Mouse (Mus musculus) heart, embryonic 16.5 days (tissue): ENCODE measurements around the gene 2310034G01Rik. TPM values are rescaled to one million over a fixed set of nuclear protein-coding genes. Genes with fewer than 3 reads are reported as not detected.

Experiments used
- ATAC-seq: fragments of 200-750 bp; cut with Nextera tagmentation; replicated peaks from 2 replicates; pipeline ENCODE4 v1.8.0; 2017; ENCODE audit warnings: moderate number of reproducible peaks; ENCODE audit not compliant: insufficient read depth, low FRiP score; ENCODE audit errors: extremely low read depth
- H3K27ac ChIP-seq: fragments of 300-500 bp; sonication (generic); 2 replicates; pipeline ENCODE4 v1.5.1; 2014; ENCODE audit warnings: mild to moderate bottlenecking, low read length, control low read depth, moderate library complexity
- H3K27me3 ChIP-seq: fragments of 300-500 bp; sonication (generic); 2 replicates; pipeline ENCODE4 v1.6.1; 2014; ENCODE audit warnings: low read length, mixed read lengths; ENCODE audit not compliant: control insufficient read depth, insufficient read depth
- H3K36me3 ChIP-seq: fragments of 300-500 bp; sonication (generic); 2 replicates; pipeline ENCODE4 v1.6.1; 2014; ENCODE audit not compliant: control insufficient read depth, insufficient read depth
- H3K4me1 ChIP-seq: fragments of 300-500 bp; sonication (generic); 2 replicates; pipeline ENCODE4 v1.6.1; 2014; ENCODE audit warnings: low read length, mixed read lengths; ENCODE audit not compliant: control insufficient read depth, insufficient read depth
- H3K4me2 ChIP-seq: fragments of 300-500 bp; sonication (generic); 2 replicates; pipeline ENCODE4 v1.6.1; 2014; ENCODE audit warnings: low read depth, mild to moderate bottlenecking, control low read depth, low read length
- H3K4me3 ChIP-seq: fragments of 300-500 bp; sonication (generic); 2 replicates; pipeline ENCODE4 v1.5.1; 2014; ENCODE audit warnings: mild to moderate bottlenecking, control low read depth, low read length
- H3K9ac ChIP-seq: fragments of 300-500 bp; sonication (generic); 2 replicates; pipeline ENCODE4 v1.6.1; 2014; ENCODE audit warnings: low read length, control low read depth
- H3K9me3 ChIP-seq: fragments of 300-500 bp; sonication (generic); replicated peaks from 2 replicates; pipeline ENCODE4 v1.6.1; 2016; ENCODE audit warnings: low read length; ENCODE audit not compliant: control insufficient read depth
- WGBS: fragments of 180-500 bp; shearing (Covaris S2); extraction: QIAGEN DNeasy Blood & Tissue Kit; methylation state at CpG from one replicate; pipeline ENCODE4 v1.1.7; 2014; 5-methylcytosine and 5-hydroxymethylcytosine counted together
- polyA plus RNA-seq: library from polyadenylated mRNA; unstranded; fragments of >200 nt; fragmentation: Nextera tagmentation; extraction: Ambion mirVana; gene quantifications from 2 replicates; pipeline ENCODE4 v1.2.1, GENCODE M21; 2015

2310034G01Rik gene
- polyA plus RNA-seq, 1 experiment from 2014 or later: 1.1 TPM

DNA sequence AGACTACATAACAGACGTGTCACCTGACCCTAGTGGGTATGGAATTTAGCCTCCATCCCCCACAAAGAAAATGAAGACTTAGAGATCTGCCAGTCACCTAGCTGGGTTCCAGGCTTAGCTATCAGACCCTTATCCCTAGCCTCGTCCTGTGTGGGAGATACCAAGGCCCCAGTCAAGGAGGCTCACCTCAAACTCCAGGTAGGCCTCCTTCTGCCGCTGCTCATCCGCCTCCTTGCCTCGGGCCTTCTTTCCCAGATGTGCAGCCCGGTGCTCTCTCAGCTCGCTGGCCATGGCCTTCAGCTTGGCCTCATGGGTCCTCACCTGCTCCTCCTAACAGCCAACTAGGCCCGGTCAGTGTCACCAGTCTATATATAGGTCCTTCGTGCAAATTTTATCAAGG lies 37.0 kb downstream of the 2310034G01Rik start:
- ATAC-seq: no peak
- Histone ChIP-seq H3K9me3 (no peaks in the 10 kb centered on the region), H3K36me3 (peaks cover 24% of the 10 kb centered on the region), H3K27me3 (peaks cover 51% of the 10 kb centered on the region), H3K4me3 (no peak overlapping the region), H3K4me1 (peaks cover 20% of the 10 kb centered on the region), H3K27ac (no peak overlapping the region), H3K9ac (no peak overlapping the region), H3K4me2 (no peak overlapping the region)
- WGBS: 86% methylated on average over 9 of the region's 9 CpGs

DNA sequence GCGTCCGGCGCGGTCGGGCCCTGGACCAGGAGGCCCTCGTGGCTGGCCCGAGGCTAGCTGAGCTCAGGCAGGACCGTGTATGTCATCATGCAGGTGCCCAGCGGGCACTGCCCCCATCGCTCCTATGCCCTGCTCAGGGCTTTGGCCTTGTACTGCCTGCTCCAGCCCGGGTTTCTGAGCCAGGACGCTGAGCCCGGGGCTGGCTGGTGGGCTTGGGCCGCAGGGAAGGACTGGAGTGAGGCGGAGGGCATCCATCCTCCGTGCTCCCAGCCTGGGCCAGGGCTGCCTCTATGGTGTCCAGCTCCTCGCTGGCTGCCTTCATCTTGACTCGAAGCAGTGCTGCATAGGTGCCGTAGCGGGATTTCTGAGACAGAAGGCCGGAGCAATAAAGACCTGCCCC lies 37.5 kb downstream of the 2310034G01Rik start:
- Histone ChIP-seq H3K27me3 (peaks cover 50% of the 10 kb centered on the region), H3K9me3 (no peaks in the 10 kb centered on the region), H3K4me3 (no peak overlapping the region), H3K36me3 (peaks cover 28% of the 10 kb centered on the region), H3K9ac (no peak overlapping the region), H3K27ac (no peak overlapping the region), H3K4me1 (peaks cover 18% of the 10 kb centered on the region), H3K4me2 (no peak overlapping the region)
- 91% methylated on average over 21 of the region's 21 CpGs for WGBS
- ATAC-seq: no peak

- no peak overlapping the region for H3K4me3 ChIP-seq
- WGBS: 84% methylated on average over 9 of the region's 9 CpGs
- no peak overlapping the region for H3K27ac ChIP-seq
- peaks cover 14% of the 10 kb centered on the region for H3K4me1 ChIP-seq
- no peaks in the 10 kb centered on the region for H3K9me3 ChIP-seq
- ATAC-seq: no peak
- H3K4me2 ChIP-seq: no peak overlapping the region
- H3K27me3 ChIP-seq: peaks cover 40% of the 10 kb centered on the region
- H3K36me3 ChIP-seq: peaks cover 28% of the 10 kb centered on the region
- no peak overlapping the region for H3K9ac ChIP-seq
Observed at GRCm38 (mm10) chr19:46311341-46311740, 38.8 kb downstream of the 2310034G01Rik start.

GRCm38 (mm10) chr19:46310312-46310865 lies 39.7 kb downstream of the 2310034G01Rik start:
- Histone ChIP-seq H3K9me3 (no peaks in the 10 kb centered on the region), H3K27me3 (peaks cover 30% of the 10 kb centered on the region), H3K4me3 (no peak overlapping the region), H3K36me3 (peaks cover 28% of the 10 kb centered on the region), H3K4me1 (peaks cover 15% of the 10 kb centered on the region), H3K4me2 (no peak overlapping the region), H3K9ac (no peak overlapping the region), H3K27ac (no peak overlapping the region)
- ATAC-seq: no peak
- 89% methylated on average over 12 of the region's 12 CpGs for WGBS

DNA sequence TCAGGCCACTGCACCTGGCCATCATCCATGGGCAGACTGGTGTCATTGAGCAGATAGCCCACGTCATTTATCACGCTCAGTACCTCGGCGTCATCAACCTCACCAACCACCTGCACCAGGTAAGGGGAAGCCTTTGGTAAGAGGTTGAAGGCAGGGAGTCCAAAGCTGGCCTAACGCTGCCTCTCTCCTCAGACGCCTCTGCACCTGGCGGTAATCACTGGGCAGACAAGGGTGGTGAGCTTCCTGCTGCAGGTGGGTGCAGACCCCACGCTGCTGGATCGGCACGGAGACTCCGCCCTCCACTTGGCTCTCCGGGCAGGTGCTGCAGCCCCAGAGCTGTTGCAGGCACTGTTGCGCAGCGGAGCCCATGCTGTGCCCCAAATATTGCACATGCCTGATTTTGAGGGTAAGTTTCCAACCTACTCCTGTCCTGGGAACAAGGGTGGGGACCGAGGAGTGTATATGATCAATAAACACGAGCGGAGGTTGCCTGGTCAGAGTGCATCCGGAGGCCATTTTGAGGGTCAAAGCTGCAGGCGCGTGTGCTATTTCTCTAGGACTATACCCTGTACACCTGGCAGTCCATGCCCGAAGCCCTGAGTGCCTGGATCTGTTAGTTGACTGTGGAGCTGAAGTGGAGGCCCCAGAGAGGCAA lies 40.3 kb downstream of the 2310034G01Rik start:
- ATAC-seq: no peak
- Histone ChIP-seq H3K9ac (no peak overlapping the region), H3K36me3 (peaks cover 28% of the 10 kb centered on the region), H3K9me3 (no peaks in the 10 kb centered on the region), H3K27ac (no peak overlapping the region), H3K4me2 (no peak overlapping the region), H3K27me3 (peaks cover 27% of the 10 kb centered on the region), H3K4me3 (no peak overlapping the region), H3K4me1 (peaks cover 14% of the 10 kb centered on the region)
- 79% methylated on average over 21 of the region's 21 CpGs for WGBS

GRCm38 (mm10) chr19:46308706-46309435 lies 41.2 kb downstream of the 2310034G01Rik start:
- 2% methylated on average over 46 of the region's 47 CpGs for WGBS

DNA sequence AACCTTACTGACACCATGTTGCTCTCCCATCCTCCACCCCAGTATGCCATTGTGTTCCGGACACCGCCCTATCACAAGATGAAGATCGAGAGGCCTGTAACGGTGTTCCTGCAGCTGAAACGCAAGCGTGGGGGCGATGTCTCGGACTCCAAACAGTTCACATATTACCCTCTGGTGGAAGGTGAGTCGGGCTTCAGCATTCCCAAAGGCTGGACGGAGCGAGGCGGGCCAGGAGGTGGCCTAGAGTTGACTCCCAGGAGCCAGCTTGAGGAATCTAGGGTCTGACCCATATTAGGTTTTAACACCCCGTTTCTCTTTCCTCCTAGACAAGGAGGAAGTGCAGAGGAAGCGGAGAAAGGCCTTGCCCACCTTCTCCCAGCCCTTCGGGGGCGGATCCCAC lies 41.8 kb downstream of the 2310034G01Rik start:
- peak overlapping the region; percentile 67 for H3K4me2 ChIP-seq
- H3K9ac ChIP-seq: no peak overlapping the region
- H3K27ac ChIP-seq: no peak overlapping the region
- ATAC-seq: no peak
- peaks cover 17% of the 10 kb centered on the region for H3K4me1 ChIP-seq
- peaks cover 28% of the 10 kb centered on the region for H3K36me3 ChIP-seq
- peaks cover 14% of the 10 kb centered on the region for H3K27me3 ChIP-seq
- 75% methylated on average over 16 of the region's 16 CpGs for WGBS
- no peaks in the 10 kb centered on the region for H3K9me3 ChIP-seq
- no peak overlapping the region for H3K4me3 ChIP-seq

More at GRCm38 (mm10) chr19:46308706-46309435, 41.2 kb downstream of the 2310034G01Rik start:
- Histone ChIP-seq H3K4me1 (peaks cover 15% of the 10 kb centered on the region), H3K27me3 (peaks cover 20% of the 10 kb centered on the region), H3K4me3 (peak overlapping the region; percentile 43), H3K4me2 (peak overlapping the region; percentile 67), H3K36me3 (peaks cover 28% of the 10 kb centered on the region), H3K9ac (peak overlapping the region; percentile 64), H3K27ac (no peak overlapping the region), H3K9me3 (no peaks in the 10 kb centered on the region)
- ATAC-seq: 0 out of 2 replicates have a peak, but pooled peaks have one; percentile 3

DNA sequence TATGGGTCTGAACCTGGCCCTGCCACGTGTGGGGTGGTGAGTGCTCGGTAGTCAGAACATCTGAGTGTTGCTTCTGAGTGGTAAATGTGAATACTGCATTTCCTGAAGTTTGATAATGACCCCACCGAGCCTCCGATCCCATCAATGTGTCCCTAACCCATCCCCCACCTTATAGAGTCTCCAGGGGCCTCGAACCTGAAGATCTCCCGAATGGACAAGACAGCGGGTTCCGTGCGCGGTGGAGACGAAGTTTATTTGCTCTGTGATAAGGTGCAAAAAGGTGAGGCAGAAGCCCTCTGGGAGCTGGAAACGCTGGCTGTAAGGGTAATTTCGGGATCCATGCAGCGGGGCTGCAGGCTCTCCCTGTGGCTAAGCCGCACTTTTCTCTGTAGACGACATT lies 42.3 kb downstream of the 2310034G01Rik start:
- H3K9me3 ChIP-seq: no peaks in the 10 kb centered on the region
- H3K4me2 ChIP-seq: no peak overlapping the region
- H3K4me3 ChIP-seq: no peak overlapping the region
- peaks cover 17% of the 10 kb centered on the region for H3K4me1 ChIP-seq
- WGBS: 82% methylated on average over 16 of the region's 16 CpGs
- H3K27ac ChIP-seq: no peak overlapping the region
- peaks cover 28% of the 10 kb centered on the region for H3K36me3 ChIP-seq
- no peak for ATAC-seq
- no peak overlapping the region for H3K9ac ChIP-seq
- H3K27me3 ChIP-seq: peaks cover 9% of the 10 kb centered on the region

DNA sequence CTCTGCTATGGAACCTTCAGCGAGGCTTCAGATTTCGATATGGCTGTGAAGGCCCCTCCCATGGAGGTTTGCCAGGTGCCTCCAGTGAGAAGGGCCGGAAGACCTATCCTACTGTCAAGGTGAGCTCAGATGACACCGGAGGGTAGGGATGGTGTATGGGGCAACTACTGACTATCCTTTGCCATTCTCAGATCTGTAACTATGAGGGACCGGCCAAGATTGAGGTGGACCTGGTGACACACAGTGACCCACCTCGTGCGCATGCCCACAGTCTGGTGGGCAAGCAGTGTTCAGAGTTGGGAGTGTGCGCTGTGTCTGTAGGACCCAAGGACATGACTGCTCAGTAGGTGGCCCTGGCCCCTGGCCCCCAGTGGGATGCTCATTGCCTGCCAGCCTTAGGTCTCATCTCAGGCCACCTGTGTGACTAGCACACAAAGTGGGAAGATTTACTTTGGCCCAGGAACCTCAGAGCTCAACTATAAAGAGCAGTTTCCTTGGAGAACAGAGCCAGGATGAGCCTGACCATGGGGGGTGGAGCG lies 43.3 kb downstream of the 2310034G01Rik start:
- H3K27ac ChIP-seq: no peak overlapping the region

More for the DNA sequence above, 43.3 kb downstream of the 2310034G01Rik start:
- Histone ChIP-seq H3K9ac (no peak overlapping the region), H3K36me3 (peaks cover 23% of the 10 kb centered on the region), H3K4me1 (peaks cover 20% of the 10 kb centered on the region), H3K27me3 (peaks cover 9% of the 10 kb centered on the region), H3K4me2 (0 out of 2 replicates have a peak overlapping the region, but pooled peaks have one; percentile 73), H3K9me3 (no peaks in the 10 kb centered on the region), H3K4me3 (no peak overlapping the region)
- ATAC-seq: no peak
- 91% methylated on average over 9 of the region's 9 CpGs for WGBS
